Mouse (Mus musculus): ENCODE results near the gene Ndel1.

DNA sequence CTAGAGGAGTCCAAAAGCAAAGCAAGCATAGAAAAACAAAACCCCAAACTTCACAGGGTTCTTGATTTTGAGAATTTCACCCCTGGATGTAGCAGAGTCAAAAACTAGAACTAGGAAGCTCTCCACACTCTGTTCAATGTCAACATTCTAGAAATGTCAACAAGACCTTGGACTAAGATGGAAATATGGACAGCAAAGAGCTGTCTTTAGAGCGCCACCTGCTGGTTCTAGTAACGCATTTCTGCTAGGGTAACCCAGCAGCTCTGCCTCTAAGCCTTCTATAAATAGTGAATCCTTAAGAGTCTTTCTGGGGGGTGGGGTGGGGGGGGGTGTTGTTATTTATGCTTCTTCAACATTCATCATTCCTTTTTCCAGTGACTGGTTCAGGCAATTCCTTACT is 3.2 kb upstream of the Ndel1 start:
- TF ChIP-seq POLR2A (IDR thresholded peaks at IDR 0.05; ENCODE audit: borderline replicate concordance, extremely low read depth, low read depth, low read length) (no peak), CTCF (IDR thresholded peaks at IDR 0.05; ENCODE audit: insufficient read depth, low read length) (peak; percentile 46; the same call in 1 of the 2 replicates)

Measured in lung, adult 2 months (tissue).